Mouse (Mus musculus) neural tube, embryonic 12.5 days (tissue): ENCODE measurements around the gene Serpinb8. TPM values are rescaled to one million over a fixed set of nuclear protein-coding genes. Genes with fewer than 3 reads are reported as not detected.

Source experiments
- polyA plus RNA-seq: library from polyadenylated mRNA; unstranded; fragments of >200 nt; fragmentation: Nextera tagmentation; extraction: Ambion mirVana; gene quantifications from 2 replicates; pipeline ENCODE4 v1.2.1, GENCODE M21; 2016

Gene Serpinb8
- polyA plus RNA-seq, 1 experiment from 2014 or later: 3.1 TPM

Other genes with a start within 250 kb of the Serpinb8 start
- gene Serpinb11, start 228.8 kb upstream of the Serpinb8 start, polyA plus RNA-seq: not detected in 2 replicates
- gene Serpinb7, start 190.4 kb upstream of the Serpinb8 start, polyA plus RNA-seq: not detected in 2 replicates
- 0.62 TPM in 1 of 2 replicates, not detected in the other for gene Serpinb2, start 78.6 kb upstream of the Serpinb8 start, polyA plus RNA-seq